Mouse (Mus musculus) induced T-regulatory cell, adult 2 months (primary cell): ENCODE data around the gene Ppp4r2.

ENCODE experiments used
- DNase-seq: peaks from one replicate; pipeline ENCODE4 v3.0.0-alpha.2; 2012; ENCODE audit warnings: low read depth

Ppp4r2 gene

DNA sequence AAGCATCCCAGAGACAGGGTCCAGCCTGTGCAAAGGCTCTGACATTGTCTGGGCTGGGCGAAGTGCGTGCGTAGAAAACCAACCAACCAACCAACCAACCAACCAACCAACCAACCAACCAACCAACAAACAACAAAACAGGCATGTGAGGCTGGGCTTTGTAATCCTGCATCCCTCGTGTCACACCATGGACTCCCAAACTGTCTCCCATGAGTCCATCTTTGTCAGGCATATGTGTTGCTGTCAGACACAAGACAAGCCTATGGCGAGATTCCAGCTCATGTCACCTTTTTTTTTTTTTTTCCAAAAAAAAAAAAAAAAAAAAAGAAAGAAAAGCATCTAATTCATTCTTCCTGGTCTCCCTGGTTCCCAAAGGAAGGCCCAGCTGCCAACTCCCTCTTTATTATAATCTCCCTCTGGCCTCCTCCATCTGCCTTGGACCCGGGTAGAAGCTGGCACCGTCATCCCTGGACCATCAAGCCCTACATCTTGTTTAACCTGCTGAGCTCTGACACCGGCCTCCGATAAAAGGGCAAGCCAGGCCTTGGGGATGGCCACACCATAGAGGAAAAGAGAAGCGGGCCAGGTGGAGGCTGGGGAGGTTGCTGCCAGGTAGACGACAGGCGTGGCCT lies 51.3 kb downstream of the Ppp4r2 start:
- no peak for DNase-seq

DNA sequence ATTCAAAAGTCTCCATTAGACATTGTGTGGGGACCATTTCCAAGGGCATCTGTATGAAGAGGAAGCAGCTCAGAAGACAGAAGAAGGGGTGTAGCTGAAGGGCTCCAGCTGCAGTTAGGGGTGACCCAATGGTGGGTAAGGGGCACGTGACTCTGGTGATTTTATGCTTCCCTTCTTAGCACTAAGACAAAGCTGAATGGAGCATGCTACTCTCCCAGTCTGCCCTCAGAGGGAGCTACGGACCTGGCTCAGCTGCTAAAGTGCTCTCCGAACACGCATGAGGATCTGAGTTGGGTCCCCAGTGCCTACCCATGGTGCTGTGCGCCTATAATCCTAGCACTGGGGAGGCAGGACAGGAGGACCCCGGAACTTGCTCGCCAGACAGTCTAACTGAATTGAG lies 52.0 kb downstream of the Ppp4r2 start:
- DNase-seq = no peak

DNA sequence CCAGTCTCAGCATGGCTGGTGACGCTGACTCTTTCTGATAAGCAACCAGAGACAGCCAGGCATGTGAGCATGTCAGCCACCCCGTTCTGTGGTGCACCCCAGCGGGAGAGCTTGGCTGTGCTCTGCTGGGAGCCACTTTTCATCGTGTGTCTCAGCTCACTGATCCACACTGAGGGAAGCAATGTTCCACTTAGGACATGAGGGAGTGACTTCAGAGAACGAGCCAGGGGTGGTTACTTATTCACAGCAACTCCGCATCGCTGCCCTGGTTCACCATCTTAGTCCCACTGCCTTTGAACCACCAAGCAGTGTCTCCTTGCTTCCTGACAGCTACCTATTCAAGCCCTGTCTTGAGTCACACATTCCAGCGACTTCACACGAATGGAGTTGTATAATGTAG lies 53.6 kb downstream of the Ppp4r2 start:
- DNase-seq = no peak

DNA sequence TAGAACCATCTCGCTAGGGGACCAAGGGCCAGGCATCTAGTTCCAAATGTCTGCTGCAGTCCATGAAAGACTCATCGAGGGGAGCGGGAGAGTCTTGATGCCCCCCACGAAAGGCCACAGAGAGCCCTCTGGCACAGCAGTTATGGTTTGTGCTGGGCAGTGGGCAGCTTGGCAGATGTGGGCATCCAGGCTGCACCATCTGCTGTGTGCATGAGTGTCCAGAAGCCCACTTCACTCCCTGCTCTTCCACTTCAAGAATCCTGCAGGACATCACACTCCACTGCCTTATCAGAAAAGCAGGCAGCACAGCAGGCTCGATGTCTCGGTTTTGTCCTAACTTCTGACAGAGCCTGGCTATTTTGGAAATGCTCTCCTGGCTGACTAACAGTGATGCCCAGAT lies 55.9 kb downstream of the Ppp4r2 start:
- DNase-seq = no peak

DNA sequence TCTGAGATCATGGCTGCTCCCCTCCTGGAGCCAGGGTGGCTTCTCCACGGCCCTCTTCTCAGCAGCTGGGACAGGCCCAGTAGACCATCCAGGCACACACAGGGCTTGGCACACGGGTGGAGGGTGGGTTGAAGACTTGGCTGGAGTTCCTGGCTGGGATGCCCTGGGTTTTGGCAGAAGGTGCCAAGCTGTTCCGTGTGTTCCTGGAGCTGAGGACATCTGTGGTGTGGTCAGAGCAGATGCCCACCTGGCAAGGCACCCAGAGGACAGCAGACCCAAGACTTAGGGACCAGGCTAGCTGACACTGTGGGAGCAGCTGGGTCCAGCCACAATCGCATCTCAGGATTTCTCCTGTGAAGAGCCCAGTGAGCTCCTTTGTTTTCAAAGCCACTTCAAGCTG lies 59.1 kb downstream of the Ppp4r2 start:
- no peak for DNase-seq

DNA sequence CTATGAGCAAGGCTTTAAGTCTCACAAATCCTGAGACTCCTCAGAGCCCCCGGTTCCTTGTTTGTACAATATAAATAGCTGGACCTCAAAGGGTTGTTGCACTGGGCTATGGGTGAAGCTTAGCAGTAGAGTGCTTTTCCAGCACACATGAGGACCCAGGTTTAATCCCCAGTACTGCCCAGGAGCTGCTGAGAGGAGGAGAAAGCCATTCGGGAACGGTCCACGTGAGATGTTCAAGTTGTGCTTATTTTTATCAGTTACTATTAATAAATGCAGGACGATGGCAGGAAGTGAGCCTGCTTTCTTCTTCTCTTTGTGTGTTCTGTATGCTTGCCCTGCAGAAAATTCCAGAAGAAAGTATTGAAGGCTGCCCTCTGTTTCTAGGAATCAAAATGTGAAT lies 59.7 kb downstream of the Ppp4r2 start:
- no peak for DNase-seq

DNA sequence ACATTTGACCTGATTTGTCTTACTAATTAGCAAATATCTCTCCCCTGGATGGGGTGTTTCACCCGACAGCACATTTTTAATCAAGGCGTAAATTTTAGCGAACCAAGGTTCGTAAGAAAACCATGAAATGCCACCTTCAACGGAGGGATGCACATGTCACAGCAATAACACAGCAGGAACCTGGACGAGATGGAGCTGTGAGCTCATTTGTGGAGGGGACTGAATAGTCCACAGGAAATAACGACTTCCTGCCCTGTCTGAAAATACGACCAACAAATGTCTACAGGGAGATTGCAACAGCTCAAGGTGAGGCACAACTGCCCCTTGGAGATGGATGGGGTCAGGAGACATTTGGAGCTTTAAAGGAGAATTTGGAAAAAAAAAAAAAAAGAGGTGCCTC lies 61.8 kb downstream of the Ppp4r2 start:
- no peak for DNase-seq

DNA sequence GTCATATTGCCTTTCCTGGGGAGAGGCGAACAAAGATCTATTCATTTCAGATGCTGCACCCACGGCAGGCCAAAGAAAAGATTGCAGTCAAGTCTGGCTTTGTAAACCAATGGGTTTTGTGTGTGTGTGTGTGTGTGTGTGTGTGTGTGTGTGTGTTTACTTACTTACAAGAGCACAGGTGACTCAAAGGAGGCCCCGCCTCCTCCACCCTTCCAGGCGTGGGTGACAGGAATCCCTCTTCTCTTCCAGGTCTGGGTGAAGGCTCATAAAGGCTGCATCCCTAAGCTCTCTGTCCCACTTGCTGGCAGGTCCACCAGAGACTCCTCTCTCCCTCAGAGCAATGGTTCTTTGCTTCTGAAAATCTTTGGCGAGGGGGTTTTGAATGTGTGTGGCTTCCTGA lies 63.5 kb downstream of the Ppp4r2 start:
- DNase-seq = no peak

DNA sequence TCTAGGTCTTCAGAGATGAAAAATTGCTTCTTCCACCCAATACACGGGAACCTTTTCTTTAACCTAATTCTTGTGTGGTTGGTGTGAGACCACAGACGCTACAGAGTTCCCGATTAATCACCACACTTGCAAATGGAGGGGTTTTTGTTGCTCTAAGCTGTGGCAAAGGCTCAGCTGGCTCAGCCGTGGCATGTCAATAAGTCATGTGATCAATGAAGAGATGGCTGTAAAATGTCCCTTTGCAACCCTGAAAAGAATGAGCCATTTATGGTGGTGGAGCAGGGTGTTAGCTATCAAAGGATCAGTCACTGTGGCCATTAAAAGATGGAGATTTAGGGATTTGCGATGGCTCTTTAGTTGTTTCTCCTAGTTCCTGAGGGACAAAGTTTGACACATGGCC lies 71.0 kb downstream of the Ppp4r2 start:
- DNase-seq = no peak

DNA sequence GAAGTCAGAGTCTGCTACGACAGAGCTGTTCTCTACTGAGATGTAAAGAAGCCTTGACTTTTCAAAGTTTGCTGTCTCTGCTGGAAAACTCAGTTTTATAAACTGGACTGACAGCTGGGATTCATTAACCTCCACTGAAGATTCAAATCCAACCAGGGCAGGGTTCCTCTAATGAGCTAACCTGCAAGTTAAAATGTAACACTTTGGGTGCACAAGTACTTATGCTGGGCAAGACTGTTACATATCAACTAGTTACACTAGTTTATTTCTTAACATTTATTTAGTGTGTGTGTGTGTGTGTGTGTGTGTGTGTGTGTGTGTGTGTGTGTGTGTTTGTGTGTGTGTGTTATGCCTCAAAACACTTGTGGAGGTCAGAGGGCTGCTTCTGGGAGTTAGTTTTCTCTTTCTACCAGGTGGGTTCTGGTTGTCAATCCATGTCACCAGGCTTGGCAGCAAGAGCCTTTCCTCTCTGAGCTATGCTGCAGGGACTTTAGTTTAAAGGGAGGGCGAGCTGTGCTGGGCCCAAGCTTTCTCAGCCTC lies 76.8 kb downstream of the Ppp4r2 start:
- no peak for DNase-seq
